Mouse (Mus musculus): ENCODE measurements at regions not wholly inside any gene's neighbourhood (a gene's known extent, or its start where the extent isn't known, plus 50 kb on each side); places are given as distances from the start of the nearest gene placed in this dataset.

DNA sequence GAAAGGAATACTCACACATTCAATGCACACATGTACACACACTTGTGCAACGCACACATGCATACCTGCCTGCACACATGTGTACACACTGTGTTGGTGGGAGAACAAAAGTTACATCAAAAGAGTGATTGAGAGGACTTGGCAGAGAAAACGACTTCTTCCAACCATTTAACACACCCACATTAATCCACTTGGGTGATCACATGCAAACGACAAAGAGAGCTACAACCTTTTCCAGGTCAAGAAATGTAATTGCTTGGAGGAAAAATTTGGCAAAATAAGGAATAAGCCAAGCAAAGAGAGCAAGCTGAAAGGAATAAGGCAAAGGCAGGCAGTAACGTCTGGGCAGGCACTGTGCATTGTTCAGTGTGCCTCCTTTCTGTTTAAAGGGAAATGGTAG lies 67.3 kb downstream of the C1d start:
- no peak for TF ChIP-seq CTCF (IDR thresholded peaks at IDR 0.05; ENCODE audit: low read depth, low read length)
- no peak for TF ChIP-seq POLR2A (IDR thresholded peaks at IDR 0.05; ENCODE audit: borderline replicate concordance, low read depth, low read length)
- H3K27ac ChIP-seq (ENCODE audit: insufficient read depth, low read depth, low read length) = no peak overlapping the region
- no peak overlapping the region for H3K4me3 ChIP-seq (ENCODE audit: insufficient read depth, low read length)
- H3K4me1 ChIP-seq (ENCODE audit: control insufficient read depth, insufficient read depth, low read length) = no peaks in the 10 kb centered on the region

DNA sequence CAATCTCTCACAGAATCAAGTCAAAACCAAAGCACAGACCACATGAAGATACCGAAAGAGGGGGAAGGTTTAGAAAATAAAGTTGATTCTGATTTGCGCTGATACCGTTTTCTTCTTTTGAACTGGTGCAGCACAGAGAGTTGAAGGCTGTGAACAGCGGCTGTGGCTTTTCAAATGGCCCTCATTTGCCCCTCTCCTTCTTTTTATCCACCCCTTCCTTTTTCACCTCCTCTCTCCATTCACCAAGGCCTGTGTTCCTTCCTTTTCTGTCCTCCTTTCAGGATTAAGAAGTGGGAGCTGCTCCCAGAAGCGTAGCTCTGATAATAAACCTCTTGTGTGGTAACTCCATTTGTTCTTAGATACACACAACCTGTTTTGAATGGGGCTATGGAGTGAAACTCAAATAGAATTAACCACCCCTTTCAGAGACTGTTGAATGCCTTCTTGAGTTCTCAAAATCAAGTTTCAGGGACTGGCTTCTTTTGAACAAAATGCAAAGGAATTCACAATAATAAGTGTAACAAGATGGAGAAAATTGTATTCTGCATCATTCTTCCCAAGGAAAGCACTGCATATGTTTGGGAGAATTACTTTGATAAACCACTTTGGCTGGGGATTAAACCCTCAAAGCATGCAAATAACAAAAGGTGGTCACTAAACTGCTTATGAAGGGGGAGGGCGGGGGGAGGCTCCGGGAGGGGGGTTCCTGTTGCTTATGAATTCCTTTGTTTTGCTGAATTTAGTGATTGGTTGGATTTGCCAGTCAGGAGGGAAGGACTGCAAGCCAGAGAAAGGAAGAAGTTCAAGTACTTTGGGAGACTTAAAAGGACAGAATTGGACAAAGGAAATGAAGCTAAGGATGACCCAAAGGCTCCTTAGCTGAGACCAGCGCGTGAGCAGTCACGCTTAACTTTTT lies 68.6 kb downstream of the C1d start:
- TF ChIP-seq CTCF (IDR thresholded peaks at IDR 0.05; ENCODE audit: low read depth, low read length) (no peak), POLR2A (IDR thresholded peaks at IDR 0.05; ENCODE audit: borderline replicate concordance, low read depth, low read length) (no peak)

DNA sequence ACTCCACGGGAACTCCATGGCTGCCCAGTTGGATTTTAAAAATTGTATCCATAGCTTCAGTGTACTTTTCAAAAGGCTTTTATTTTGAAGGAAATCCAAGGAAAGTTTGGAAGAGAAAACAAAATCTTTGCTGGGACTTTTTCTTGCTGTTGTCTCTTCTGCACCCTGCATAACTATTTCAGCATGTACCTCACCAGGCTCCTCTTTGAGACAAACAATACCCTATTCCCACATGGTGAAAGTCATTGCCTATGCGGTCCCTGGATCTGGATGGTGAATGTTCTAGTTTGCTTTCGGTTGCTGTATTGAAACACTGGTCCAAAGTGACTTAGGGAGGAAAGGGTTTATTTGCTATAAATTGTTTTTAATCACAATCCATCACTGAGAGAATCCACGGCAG lies 69.3 kb downstream of the C1d start:
- no peak for TF ChIP-seq POLR2A (IDR thresholded peaks at IDR 0.05; ENCODE audit: borderline replicate concordance, low read depth, low read length)
- no peak for TF ChIP-seq CTCF (IDR thresholded peaks at IDR 0.05; ENCODE audit: low read depth, low read length)
- Histone ChIP-seq H3K27ac (ENCODE audit: insufficient read depth, low read depth, low read length) (no peak overlapping the region), H3K4me3 (ENCODE audit: insufficient read depth, low read length) (no peak overlapping the region), H3K4me1 (ENCODE audit: control insufficient read depth, insufficient read depth, low read length) (no peaks in the 10 kb centered on the region)

More for the DNA sequence above, 68.6 kb downstream of the C1d start:
- Histone ChIP-seq H3K4me3 (ENCODE audit: insufficient read depth, low read length) (no peak overlapping the region), H3K27ac (ENCODE audit: insufficient read depth, low read depth, low read length) (no peak overlapping the region), H3K4me1 (ENCODE audit: control insufficient read depth, insufficient read depth, low read length) (no peaks in the 10 kb centered on the region)

GRCm38 (mm10) chr11:17351476-17351875 lies 94.1 kb downstream of the C1d start:
- TF ChIP-seq POLR2A (IDR thresholded peaks at IDR 0.05; ENCODE audit: borderline replicate concordance, low read depth, low read length) = no peak
- no peak for TF ChIP-seq CTCF (IDR thresholded peaks at IDR 0.05; ENCODE audit: low read depth, low read length)
- Histone ChIP-seq H3K4me1 (ENCODE audit: control insufficient read depth, insufficient read depth, low read length) (no peaks in the 10 kb centered on the region), H3K4me3 (ENCODE audit: insufficient read depth, low read length) (no peak overlapping the region), H3K27ac (ENCODE audit: insufficient read depth, low read depth, low read length) (no peak overlapping the region)

DNA sequence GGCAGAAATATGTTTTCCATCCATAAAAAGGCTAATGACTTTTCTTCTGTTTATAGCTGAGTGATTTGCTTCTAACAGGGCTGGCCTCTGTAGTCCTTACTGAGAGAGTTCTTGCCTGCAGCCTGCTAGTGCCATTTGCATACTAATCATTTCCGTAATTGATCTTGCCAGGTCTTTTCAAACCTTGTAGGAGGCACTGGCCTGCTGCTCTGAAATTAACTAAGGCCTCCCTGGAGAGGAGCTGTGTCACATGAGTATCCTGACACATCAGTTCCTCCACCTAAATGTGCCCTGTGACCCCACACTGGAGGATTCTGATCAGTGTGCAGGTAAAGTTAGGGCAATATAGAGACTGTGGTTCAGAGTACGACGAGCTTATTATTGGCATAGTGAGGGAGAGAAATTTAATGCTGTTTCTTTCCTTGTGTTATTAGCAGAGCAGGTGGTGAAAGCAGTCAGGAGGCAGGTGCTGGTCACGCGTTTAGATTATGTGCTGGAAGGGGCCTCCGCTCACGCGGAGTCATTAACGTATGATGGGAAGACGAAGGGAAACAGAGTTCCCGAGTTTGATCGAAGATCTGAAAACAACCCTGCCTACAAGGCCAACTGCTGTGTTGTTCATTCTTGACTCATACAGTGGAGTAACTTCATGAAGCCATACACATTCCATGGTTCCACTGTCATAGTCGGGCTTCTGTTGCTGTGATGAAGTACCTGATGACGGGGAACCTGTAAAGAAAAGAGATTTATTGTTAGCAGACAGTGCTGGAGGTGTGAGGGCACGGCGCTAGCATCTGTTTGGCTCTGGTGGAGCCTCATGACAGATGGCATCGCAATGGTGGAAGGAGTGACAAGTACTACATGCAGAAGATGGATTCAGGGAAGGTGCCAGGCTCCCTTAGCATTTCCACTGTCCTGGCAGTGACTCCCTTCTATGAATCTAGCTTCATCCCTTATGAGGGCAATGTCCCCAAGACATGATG lies 95.1 kb downstream of the C1d start:
- no peak overlapping the region for H3K27ac ChIP-seq (ENCODE audit: insufficient read depth, low read depth, low read length)
- no peaks in the 10 kb centered on the region for H3K4me1 ChIP-seq (ENCODE audit: control insufficient read depth, insufficient read depth, low read length)
- no peak for TF ChIP-seq POLR2A (IDR thresholded peaks at IDR 0.05; ENCODE audit: borderline replicate concordance, low read depth, low read length)
- TF ChIP-seq CTCF (IDR thresholded peaks at IDR 0.05; ENCODE audit: low read depth, low read length) = no peak
- H3K4me3 ChIP-seq (ENCODE audit: insufficient read depth, low read length) = no peak overlapping the region

- H3K27ac ChIP-seq (ENCODE audit: insufficient read depth, low read depth, low read length) = no peak overlapping the region
- no peak for TF ChIP-seq POLR2A (IDR thresholded peaks at IDR 0.05; ENCODE audit: borderline replicate concordance, low read depth, low read length)
- no peak for TF ChIP-seq CTCF (IDR thresholded peaks at IDR 0.05; ENCODE audit: low read depth, low read length)
- H3K4me1 ChIP-seq (ENCODE audit: control insufficient read depth, insufficient read depth, low read length) = no peaks in the 10 kb centered on the region
- H3K4me3 ChIP-seq (ENCODE audit: insufficient read depth, low read length) = no peak overlapping the region
Measured at GRCm38 (mm10) chr11:17359698-17360254, 102.4 kb downstream of the C1d start.

DNA sequence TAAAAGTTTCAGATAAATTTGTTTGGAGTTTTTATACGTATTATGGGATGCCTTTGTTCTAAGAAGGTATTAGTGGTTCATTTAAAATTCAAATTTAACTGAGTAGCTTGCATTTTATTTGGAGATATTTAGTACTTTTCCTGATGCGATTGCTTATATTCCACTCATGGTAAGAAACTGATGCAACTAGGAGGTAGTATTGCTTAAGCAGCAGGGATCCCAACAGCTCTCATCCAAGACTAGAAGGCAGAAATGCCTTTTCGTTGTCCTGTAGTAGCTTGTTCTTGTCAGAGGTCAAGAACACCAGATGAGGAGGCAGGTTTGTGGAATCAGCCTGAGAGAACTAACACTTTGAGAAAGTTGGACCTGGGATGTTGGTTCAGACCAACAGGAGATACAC lies 120.5 kb downstream of the C1d start:
- TF ChIP-seq POLR2A (IDR thresholded peaks at IDR 0.05; ENCODE audit: borderline replicate concordance, low read depth, low read length) = no peak
- no peak for TF ChIP-seq CTCF (IDR thresholded peaks at IDR 0.05; ENCODE audit: low read depth, low read length)
- Histone ChIP-seq H3K27ac (ENCODE audit: insufficient read depth, low read depth, low read length) (no peak overlapping the region), H3K4me1 (ENCODE audit: control insufficient read depth, insufficient read depth, low read length) (no peaks in the 10 kb centered on the region), H3K4me3 (ENCODE audit: insufficient read depth, low read length) (no peak overlapping the region)

DNA sequence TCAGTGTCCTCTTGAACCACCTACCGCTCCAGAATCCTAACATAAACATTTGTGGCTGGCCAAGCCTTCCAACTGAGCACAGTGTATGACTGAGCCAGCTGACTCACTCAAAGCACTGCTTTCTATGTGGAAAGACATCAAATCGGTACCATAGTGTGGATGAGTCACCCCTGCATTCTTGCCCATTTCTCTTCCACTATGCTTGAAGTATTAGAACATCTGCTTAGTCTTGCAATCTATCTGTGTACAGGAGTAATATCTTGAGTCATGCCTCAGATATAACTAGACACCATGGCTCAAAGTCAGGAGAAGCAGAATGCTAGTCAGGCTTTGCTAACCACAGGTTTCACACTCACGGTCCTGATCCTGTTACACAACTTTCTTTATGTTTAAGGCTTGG lies 129.4 kb downstream of the C1d start:
- H3K27ac ChIP-seq (ENCODE audit: insufficient read depth, low read depth, low read length) = no peak overlapping the region
- no peak for TF ChIP-seq CTCF (IDR thresholded peaks at IDR 0.05; ENCODE audit: low read depth, low read length)
- no peak for TF ChIP-seq POLR2A (IDR thresholded peaks at IDR 0.05; ENCODE audit: borderline replicate concordance, low read depth, low read length)

GRCm38 (mm10) chr11:17393832-17394231 lies 136.5 kb downstream of the C1d start:
- no peaks in the 10 kb centered on the region for H3K4me1 ChIP-seq (ENCODE audit: control insufficient read depth, insufficient read depth, low read length)
- no peak overlapping the region for H3K4me3 ChIP-seq (ENCODE audit: insufficient read depth, low read length)
- TF ChIP-seq CTCF (IDR thresholded peaks at IDR 0.05; ENCODE audit: low read depth, low read length) (no peak), POLR2A (IDR thresholded peaks at IDR 0.05; ENCODE audit: borderline replicate concordance, low read depth, low read length) (no peak)
- no peak overlapping the region for H3K27ac ChIP-seq (ENCODE audit: insufficient read depth, low read depth, low read length)

More for the DNA sequence above, 129.4 kb downstream of the C1d start:
- Histone ChIP-seq H3K4me3 (ENCODE audit: insufficient read depth, low read length) (no peak overlapping the region), H3K4me1 (ENCODE audit: control insufficient read depth, insufficient read depth, low read length) (no peaks in the 10 kb centered on the region)

Measured in bone marrow macrophage, adult 2 months (primary cell).